Mouse (Mus musculus) heart, embryonic 15.5 days (tissue): ENCODE results near the gene Arl6ip1. TPM values are rescaled to one million over a fixed set of nuclear protein-coding genes. Genes with fewer than 3 reads are reported as not detected.

Experiments used
- ATAC-seq: fragments of 200-750 bp; cut with Nextera tagmentation; replicated peaks from 2 replicates; pipeline ENCODE4 v1.8.0; 2017; ENCODE audit warnings: low read depth, moderate TSS enrichment; ENCODE audit not compliant: insufficient number of reproducible peaks, insufficient read depth, low FRiP score
- H3K27ac ChIP-seq: fragments of 300-500 bp; sonication (generic); 2 replicates; pipeline ENCODE4 v1.5.1; 2015; ENCODE audit warnings: mild to moderate bottlenecking, inconsistent platforms
- H3K27me3 ChIP-seq: fragments of 300-500 bp; sonication (generic); 2 replicates; pipeline ENCODE4 v1.6.1; 2015; ENCODE audit warnings: inconsistent platforms
- H3K36me3 ChIP-seq: fragments of 300-500 bp; sonication (generic); 2 replicates; pipeline ENCODE4 v1.6.1; 2015; ENCODE audit warnings: mild to moderate bottlenecking, inconsistent platforms
- H3K4me1 ChIP-seq: fragments of 300-500 bp; sonication (generic); replicated peaks from 2 replicates; pipeline ENCODE4 v1.6.1; 2015; ENCODE audit warnings: inconsistent platforms
- H3K4me2 ChIP-seq: fragments of 300-500 bp; sonication (generic); 2 replicates; pipeline ENCODE4 v1.6.1; 2015; ENCODE audit warnings: inconsistent platforms, mild to moderate bottlenecking, moderate library complexity
- H3K4me3 ChIP-seq: fragments of 300-500 bp; sonication (generic); 2 replicates; pipeline ENCODE4 v1.5.1; 2015; ENCODE audit warnings: mild to moderate bottlenecking, inconsistent platforms
- H3K9ac ChIP-seq: fragments of 300-500 bp; sonication (generic); 2 replicates; pipeline ENCODE4 v1.6.1; 2015; ENCODE audit warnings: mild to moderate bottlenecking, inconsistent platforms
- H3K9me3 ChIP-seq: fragments of 300-500 bp; sonication (generic); replicated peaks from 2 replicates; pipeline ENCODE4 v1.6.1; 2016; ENCODE audit warnings: inconsistent platforms
- WGBS: fragments of 180-500 bp; shearing (Covaris S2); methylation state at CpG from one replicate; pipeline ENCODE4 v1.1.7; 2015; ENCODE audit warnings: mixed read lengths; 5-methylcytosine and 5-hydroxymethylcytosine counted together
- polyA plus RNA-seq: library from polyadenylated mRNA; unstranded; fragments of >200 nt; fragmentation: Nextera tagmentation; extraction: Ambion mirVana; gene quantifications from 2 replicates; pipeline ENCODE4 v1.2.1, GENCODE M21; 2015

Gene Arl6ip1
- polyA plus RNA-seq, 1 experiment from 2014 or later, result 363 TPM

- peaks cover 25% of the 10 kb centered on the region for H3K4me1 ChIP-seq
- H3K4me3 ChIP-seq, result no peak overlapping the region
- no peak overlapping the region for H3K27ac ChIP-seq
- H3K27me3 ChIP-seq, result no peaks in the 10 kb centered on the region
- peak overlapping the region; percentile 80; the same call in 1 of the 2 replicates for H3K4me2 ChIP-seq
- WGBS, result 73% methylated on average over 11 of the region's 11 CpGs
- no peaks in the 10 kb centered on the region for H3K9me3 ChIP-seq
- no peak overlapping the region for H3K9ac ChIP-seq
- peaks cover 35% of the 10 kb centered on the region for H3K36me3 ChIP-seq
- ATAC-seq, result no peak
Measured at GRCm38 (mm10) chr7:118126219-118126875, 3.1 kb downstream of the Arl6ip1 start.

DNA sequence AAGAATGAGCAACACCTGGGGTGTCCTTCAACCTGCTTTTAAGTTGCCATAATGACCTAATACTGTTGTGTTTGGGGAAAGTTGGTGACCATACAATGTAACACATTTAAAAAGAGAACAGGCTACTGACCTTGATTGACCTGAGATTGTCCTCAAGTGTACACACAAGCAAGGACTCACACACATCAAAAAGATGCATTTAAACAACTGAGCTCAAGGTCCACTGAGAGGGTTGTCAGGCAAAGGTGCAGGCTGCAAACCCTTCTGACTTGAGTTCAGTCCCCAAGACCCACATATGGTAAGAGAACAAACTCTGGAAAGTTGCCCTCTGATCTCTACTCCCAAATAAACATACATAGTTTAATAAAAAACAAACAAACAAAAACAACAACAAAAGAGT lies 3.7 kb downstream of the Arl6ip1 start:
- Histone ChIP-seq H3K27ac (no peak overlapping the region), H3K4me1 (peaks cover 25% of the 10 kb centered on the region), H3K4me2 (no peak overlapping the region), H3K4me3 (no peak overlapping the region), H3K36me3 (peaks cover 39% of the 10 kb centered on the region), H3K27me3 (no peaks in the 10 kb centered on the region), H3K9ac (no peak overlapping the region), H3K9me3 (no peaks in the 10 kb centered on the region)
- no peak for ATAC-seq

- Histone ChIP-seq H3K4me1 (peaks cover 20% of the 10 kb centered on the region), H3K36me3 (peaks cover 59% of the 10 kb centered on the region), H3K9me3 (no peaks in the 10 kb centered on the region), H3K4me2 (no peak overlapping the region), H3K4me3 (no peak overlapping the region), H3K27ac (no peak overlapping the region), H3K27me3 (no peaks in the 10 kb centered on the region), H3K9ac (no peak overlapping the region)
- no peak for ATAC-seq
- WGBS, result 86% methylated on average over 4 of the region's 4 CpGs
Measured at GRCm38 (mm10) chr7:118123512-118124411, 5.7 kb downstream of the Arl6ip1 start.

GRCm38 (mm10) chr7:118122235-118122634 lies 7.2 kb downstream of the Arl6ip1 start:
- Histone ChIP-seq H3K4me2 (no peak overlapping the region), H3K4me1 (peaks cover 11% of the 10 kb centered on the region), H3K27me3 (no peaks in the 10 kb centered on the region), H3K4me3 (no peak overlapping the region), H3K9ac (no peak overlapping the region), H3K9me3 (no peaks in the 10 kb centered on the region), H3K36me3 (peaks cover 66% of the 10 kb centered on the region), H3K27ac (no peak overlapping the region)
- 96% methylated on average over 7 of the region's 7 CpGs for WGBS
- ATAC-seq, result no peak

- Histone ChIP-seq H3K9me3 (no peaks in the 10 kb centered on the region), H3K4me3 (no peak overlapping the region), H3K27me3 (no peaks in the 10 kb centered on the region), H3K4me1 (peaks cover 2% of the 10 kb centered on the region; the same call in 1 of the 2 replicates), H3K27ac (0 out of 2 replicates have a peak overlapping the region, but pooled peaks have one; percentile 20), H3K9ac (no peak overlapping the region), H3K4me2 (no peak overlapping the region), H3K36me3 (peaks cover 56% of the 10 kb centered on the region)
- no peak for ATAC-seq
- 73% methylated on average over 1 of the region's 1 CpGs for WGBS
Measured at GRCm38 (mm10) chr7:118120654-118121053, 8.8 kb downstream of the Arl6ip1 start.

GRCm38 (mm10) chr7:118119946-118120345 lies 9.5 kb downstream of the Arl6ip1 start:
- H3K27ac ChIP-seq, result 0 out of 2 replicates have a peak overlapping the region, but pooled peaks have one; percentile 20
- no peak overlapping the region for H3K9ac ChIP-seq
- no peaks in the 10 kb centered on the region for H3K9me3 ChIP-seq
- 71% methylated on average over 5 of the region's 5 CpGs for WGBS
- H3K36me3 ChIP-seq, result peaks cover 55% of the 10 kb centered on the region
- H3K4me1 ChIP-seq, result peaks cover 4% of the 10 kb centered on the region
- no peak overlapping the region for H3K4me3 ChIP-seq
- no peaks in the 10 kb centered on the region for H3K27me3 ChIP-seq
- no peak for ATAC-seq
- no peak overlapping the region for H3K4me2 ChIP-seq

DNA sequence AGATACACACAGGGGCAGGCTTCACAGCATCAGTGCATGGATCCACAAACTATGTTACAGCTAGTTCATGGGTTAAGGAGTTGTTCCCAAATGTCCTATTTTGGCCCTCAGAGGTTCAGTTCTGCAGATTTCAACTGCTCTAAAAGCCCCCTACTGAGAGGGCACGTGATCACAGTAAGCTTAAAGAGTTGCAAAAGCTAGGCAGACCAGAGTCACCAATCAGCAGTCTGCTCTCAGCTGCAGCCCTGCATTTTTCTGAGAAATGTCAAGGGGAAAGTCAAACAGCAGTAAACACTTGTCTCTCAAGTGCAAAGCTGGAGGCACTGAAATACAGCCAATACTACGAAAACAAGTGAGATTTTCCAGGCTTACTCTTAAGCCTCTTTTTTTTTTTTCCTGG lies 10.3 kb downstream of the Arl6ip1 start:
- no peaks in the 10 kb centered on the region for H3K27me3 ChIP-seq
- no peaks in the 10 kb centered on the region for H3K9me3 ChIP-seq
- H3K4me2 ChIP-seq, result no peak overlapping the region
- peaks cover 55% of the 10 kb centered on the region for H3K36me3 ChIP-seq
- ATAC-seq, result no peak
- H3K4me1 ChIP-seq, result peaks cover 13% of the 10 kb centered on the region
- H3K4me3 ChIP-seq, result no peak overlapping the region
- H3K27ac ChIP-seq, result no peak overlapping the region
- H3K9ac ChIP-seq, result no peak overlapping the region
- 68% methylated on average over 2 of the region's 2 CpGs for WGBS

- no peak overlapping the region for H3K4me2 ChIP-seq
Measured at GRCm38 (mm10) chr7:118118426-118118825, 11.0 kb downstream of the Arl6ip1 start.

DNA sequence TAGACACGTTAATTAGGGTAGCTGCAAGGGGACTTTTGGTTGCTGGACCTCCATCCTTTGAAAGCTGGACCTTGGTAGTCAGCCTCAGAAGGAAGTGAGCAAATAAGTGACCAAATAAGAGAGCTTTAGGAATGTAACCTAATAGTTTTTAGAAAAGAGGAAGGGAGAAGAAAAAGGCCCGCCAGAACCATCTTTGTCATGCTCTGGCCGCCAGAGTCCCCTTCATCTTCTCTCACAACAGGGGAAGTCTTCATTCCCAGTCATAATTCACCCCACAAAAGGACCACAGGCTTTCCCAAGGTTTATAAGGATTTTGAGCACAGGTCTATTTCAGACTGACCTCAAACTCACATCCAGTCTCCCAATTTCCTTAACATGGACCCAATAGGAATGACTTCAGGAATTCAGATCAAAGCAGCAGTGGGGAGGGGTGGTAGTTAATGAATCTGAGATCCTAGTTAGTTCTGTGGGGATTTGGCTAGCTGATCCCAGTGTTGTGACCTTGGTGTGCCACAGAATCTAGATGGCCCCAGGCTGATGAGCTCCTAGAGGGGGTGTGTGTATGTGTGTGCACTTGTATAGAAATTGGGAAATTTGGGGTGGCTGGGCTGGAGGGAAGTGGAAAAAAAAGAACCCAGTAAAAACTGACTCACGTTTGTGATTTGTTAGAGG lies 11.8 kb downstream of the Arl6ip1 start:
- Histone ChIP-seq H3K4me3 (no peak overlapping the region), H3K27ac (0 out of 2 replicates have a peak overlapping the region, but pooled peaks have one; percentile 26), H3K9ac (no peak overlapping the region), H3K36me3 (peaks cover 58% of the 10 kb centered on the region), H3K4me1 (peaks cover 27% of the 10 kb centered on the region), H3K4me2 (no peak overlapping the region), H3K27me3 (no peaks in the 10 kb centered on the region), H3K9me3 (no peaks in the 10 kb centered on the region)
- ATAC-seq, result no peak
- WGBS, result 60% methylated on average over 4 of the region's 4 CpGs

More at GRCm38 (mm10) chr7:118118426-118118825, 11.0 kb downstream of the Arl6ip1 start:
- Histone ChIP-seq H3K36me3 (peaks cover 55% of the 10 kb centered on the region), H3K27me3 (no peaks in the 10 kb centered on the region), H3K4me1 (peaks cover 20% of the 10 kb centered on the region), H3K9ac (no peak overlapping the region), H3K9me3 (no peaks in the 10 kb centered on the region), H3K27ac (no peak overlapping the region), H3K4me3 (no peak overlapping the region)
- 78% methylated on average over 3 of the region's 3 CpGs for WGBS
- no peak for ATAC-seq

DNA sequence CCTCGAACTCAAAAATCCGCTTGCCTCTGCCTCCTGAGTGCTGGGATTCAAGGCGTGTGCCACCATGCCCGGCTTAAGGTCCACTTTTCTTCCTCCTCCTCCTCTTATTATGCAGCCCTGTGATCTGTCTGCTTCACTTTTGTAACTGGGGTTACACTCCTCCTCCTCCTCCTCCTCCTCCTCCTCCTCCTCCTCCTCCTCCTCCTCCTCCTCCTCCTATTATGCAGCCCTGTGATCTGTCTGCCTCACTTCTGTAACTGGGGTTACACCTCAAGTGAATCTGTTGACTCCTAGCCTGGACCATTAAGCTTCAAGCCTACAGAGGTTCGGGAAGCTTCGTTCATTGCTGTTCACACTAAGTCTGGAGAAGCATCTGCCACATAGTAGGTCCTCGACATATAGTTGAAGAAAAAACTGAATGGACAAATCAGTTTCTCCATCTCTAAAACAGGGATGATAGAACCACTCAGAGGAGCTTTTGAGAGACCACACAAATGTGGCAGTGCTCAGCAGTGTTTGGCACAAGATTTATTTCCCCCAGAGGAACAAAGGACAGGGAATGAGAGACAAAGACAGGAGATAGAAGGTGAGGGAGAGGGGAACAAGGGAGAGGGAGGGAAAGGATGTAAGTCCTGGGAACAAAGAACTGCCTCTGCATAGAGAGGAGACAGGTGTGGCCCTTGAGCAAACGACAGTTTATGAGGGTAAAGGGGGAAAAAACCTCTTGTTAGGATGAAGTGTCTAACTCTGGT lies 12.5 kb downstream of the Arl6ip1 start:
- peak overlapping the region; percentile 68 for H3K4me3 ChIP-seq
- no peaks in the 10 kb centered on the region for H3K9me3 ChIP-seq
- no peak for ATAC-seq
- peak overlapping the region; percentile 83 for H3K4me2 ChIP-seq
- peak overlapping the region; percentile 69 for H3K9ac ChIP-seq
- H3K4me1 ChIP-seq, result peaks cover 34% of the 10 kb centered on the region
- 0 out of 2 replicates have a peak overlapping the region, but pooled peaks have one; percentile 26 for H3K27ac ChIP-seq
- 21% methylated on average over 8 of the region's 8 CpGs for WGBS
- H3K27me3 ChIP-seq, result no peaks in the 10 kb centered on the region
- peaks cover 60% of the 10 kb centered on the region for H3K36me3 ChIP-seq
